Mouse (Mus musculus) brain, embryonic 14.5 days (tissue): ENCODE measurements around the gene Eif2s1.

Experiments
- CTCF ChIP-seq: fragments of 200-500 bp; IDR thresholded peaks from 2 replicates; pipeline ENCODE4 v1.5.1; 2012; ENCODE audit warnings: inconsistent platforms, mild to moderate bottlenecking, moderate library complexity, borderline replicate concordance; ENCODE audit not compliant: insufficient read depth, insufficient read length; ENCODE audit errors: extremely low read depth
- POLR2A ChIP-seq: fragments of 200-500 bp; IDR thresholded peaks from 2 replicates; pipeline ENCODE4 v1.6.1; 2012; ENCODE audit warnings: mild to moderate bottlenecking, inconsistent platforms, borderline replicate concordance; ENCODE audit not compliant: poor library complexity, insufficient read depth, insufficient read length, severe bottlenecking; ENCODE audit errors: extremely low read depth

DNA sequence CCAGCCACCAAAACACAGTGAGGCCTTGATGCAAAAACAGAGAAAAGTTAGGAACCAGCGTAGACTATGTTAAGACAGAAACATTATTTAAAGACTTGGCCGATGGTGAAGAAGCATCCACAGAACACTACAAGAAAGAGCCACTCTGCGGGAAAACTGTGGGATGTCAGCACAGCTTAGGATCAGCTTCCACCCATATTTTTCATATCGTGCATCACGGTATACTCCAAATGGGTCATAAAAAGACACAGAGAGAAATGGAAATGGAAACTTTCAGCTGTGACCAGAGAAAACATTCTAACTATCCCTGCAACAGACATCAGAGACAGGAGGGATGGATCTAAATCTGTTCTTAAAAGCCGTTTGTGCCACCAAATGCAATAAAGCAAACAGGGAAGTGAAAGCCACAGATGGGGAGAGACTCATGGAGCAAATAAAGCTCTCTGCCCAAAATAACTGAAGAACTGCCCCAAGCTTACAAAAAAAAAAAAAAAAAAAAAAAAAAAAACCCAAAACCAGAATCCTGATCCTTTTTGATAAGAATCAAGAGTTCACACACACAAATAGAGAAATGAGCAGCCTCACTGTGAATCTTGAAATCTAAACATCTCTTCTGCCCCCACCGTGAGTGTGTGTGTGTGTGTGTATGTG, 62.0 kb downstream of the Eif2s1 start:
- TF ChIP-seq CTCF (no peak), POLR2A (no peak)
